Mouse (Mus musculus): Measurements from ENCODE around the gene Gm38393. TPM values are rescaled to one million over a fixed set of nuclear protein-coding genes. Genes with fewer than 3 reads are reported as not detected.

The Gm38393 gene
- polyA plus RNA-seq, 1 experiment from 2014 or later, result 3.0 TPM

Other genes with a start within 250 kb of the Gm38393 start
- gene Snurf, start within 50 bp of the Gm38393 start, polyA plus RNA-seq (2015; fragmentation: Nextera tagmentation; extraction: Ambion mirVana), result 702 and 703 TPM in 2 replicates
- 940 and 944 TPM in 2 replicates for gene Snrpn, start 135.2 kb upstream of the Gm38393 start, polyA plus RNA-seq (2015; fragmentation: Nextera tagmentation; extraction: Ambion mirVana)